Mouse (Mus musculus): ENCODE results near the gene Ephx4.

DNA sequence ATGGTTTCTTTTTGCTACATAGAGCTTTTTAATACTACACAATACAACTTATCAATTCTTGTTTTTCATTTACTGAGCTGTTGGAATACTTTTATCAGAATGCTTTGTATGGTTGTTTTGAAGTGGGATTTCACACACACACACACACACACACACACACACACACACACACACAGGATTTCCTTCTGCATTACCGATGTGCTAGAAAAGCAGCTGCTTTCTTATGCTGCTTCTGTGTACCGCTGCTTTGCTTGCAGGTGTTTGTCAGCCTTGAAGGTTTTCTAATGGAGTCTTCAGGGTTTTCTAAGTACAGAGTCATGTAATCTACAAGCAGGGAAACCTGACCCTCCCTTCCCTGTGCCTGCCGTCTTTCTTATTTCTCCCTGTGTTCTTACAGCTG, 48.6 kb upstream of the Ephx4 start:
- no peak for TF ChIP-seq CTCF (IDR thresholded peaks at IDR 0.05; ENCODE audit: extremely low read depth, insufficient read depth, insufficient read length, insufficient replicate concordance)
- TF ChIP-seq POLR2A (IDR thresholded peaks at IDR 0.05; ENCODE audit: low read depth, low read length): no peak

All from spleen, adult 2 months (tissue).